Mouse (Mus musculus) hindbrain, postnatal 0 days (tissue): ENCODE data around the gene Cib4. TPM values are rescaled to one million over a fixed set of nuclear protein-coding genes. Genes with fewer than 3 reads are reported as not detected.
A peak's percentile ranks its signal among the peaks of the same experiment; 100 is the strongest.

Experiments used
- ATAC-seq: fragments of 200-750 bp; cut with Nextera tagmentation; 2 replicates; pipeline ENCODE4 v1.8.0; 2017; ENCODE audit warnings: mild to moderate bottlenecking, moderate TSS enrichment, moderate library complexity
- DNase-seq: peaks from one replicate; pipeline ENCODE4 v3.0.0-alpha.2; 2015; ENCODE audit warnings: low spot score
- H3K27ac ChIP-seq: fragments of 300-500 bp; sonication (generic); 2 replicates; pipeline ENCODE4 v1.5.1; 2014; ENCODE audit warnings: mild to moderate bottlenecking
- H3K27me3 ChIP-seq: fragments of 300-500 bp; sonication (generic); 2 replicates; pipeline ENCODE4 v1.6.1; 2014; ENCODE audit warnings: low read length, mixed read lengths; ENCODE audit not compliant: insufficient read depth
- H3K36me3 ChIP-seq: fragments of 300-500 bp; sonication (generic); 2 replicates; pipeline ENCODE4 v1.6.1; 2014; ENCODE audit warnings: low read length, mixed read lengths; ENCODE audit not compliant: insufficient read depth
- H3K4me1 ChIP-seq: fragments of 300-500 bp; sonication (generic); 2 replicates; pipeline ENCODE4 v1.6.1; 2014; ENCODE audit warnings: antibody characterized with exemption, low read length, mixed read lengths; ENCODE audit not compliant: insufficient read depth
- H3K4me2 ChIP-seq: fragments of 300-500 bp; sonication (generic); 2 replicates; pipeline ENCODE4 v1.6.1; 2014; ENCODE audit warnings: low read depth, mild to moderate bottlenecking, low read length, moderate library complexity, mixed read lengths
- H3K4me3 ChIP-seq: fragments of 300-500 bp; sonication (generic); 2 replicates; pipeline ENCODE4 v1.5.1; 2014; ENCODE audit warnings: low read length
- H3K9ac ChIP-seq: fragments of 300-500 bp; sonication (generic); replicated peaks from 2 replicates; pipeline ENCODE4 v1.6.1; 2014; ENCODE audit warnings: mild to moderate bottlenecking, low read length, moderate library complexity, mixed read lengths
- H3K9me3 ChIP-seq: fragments of 300-500 bp; sonication (generic); 2 replicates; pipeline ENCODE4 v1.6.1; 2016; ENCODE audit warnings: low read length, mixed read lengths
- CTCF ChIP-seq: IDR thresholded peaks from 2 replicates; pipeline ENCODE4 v1.5.1; 2016; ENCODE audit warnings: antibody characterized with exemption, control low read depth, low read depth
- WGBS: fragments of 180-500 bp; shearing (Covaris S2); extraction: QIAGEN DNeasy Blood & Tissue Kit; methylation state at CpG from one replicate; pipeline ENCODE4 v1.1.7; 2014; 5-methylcytosine and 5-hydroxymethylcytosine counted together
- polyA plus RNA-seq: library from polyadenylated mRNA; unstranded; fragments of >200 nt; fragmentation: Nextera tagmentation; extraction: Ambion mirVana; gene quantifications from 2 replicates; pipeline ENCODE4 v1.2.1, GENCODE M21; 2015
- total RNA-seq: library from RNA; depleted of rRNA; stranded (reverse); fragments of >200 nt; gene quantifications from 2 replicates; pipeline ENCODE4 v1.2.3, GENCODE M21; 2014

The Cib4 gene
- total and polyA plus RNA-seq, 2 experiments from 2014 or later, result not detected

DNA sequence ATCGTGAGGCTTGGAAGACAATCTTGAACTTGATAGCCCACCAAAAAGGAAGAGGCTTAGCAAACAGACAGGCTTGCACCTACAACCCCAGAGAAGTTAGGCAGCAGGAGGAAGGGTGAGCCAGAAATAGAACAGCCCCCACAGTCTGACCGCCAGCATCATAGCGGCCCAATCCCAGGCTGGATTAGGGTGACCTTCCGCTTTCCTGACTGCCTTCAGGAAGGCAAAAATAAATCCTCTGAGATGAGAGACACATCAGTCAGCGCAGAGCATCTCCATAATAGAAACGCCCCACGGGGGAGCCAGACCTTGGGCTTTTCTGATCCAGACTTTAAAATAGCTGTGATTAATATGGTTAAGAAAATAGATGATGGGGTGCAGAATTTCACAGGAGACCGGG is 9.3 kb upstream of the Cib4 start:
- no peak for TF ChIP-seq CTCF
- H3K9me3 ChIP-seq, result no peaks in the 10 kb centered on the region
- 79% methylated on average over 8 of the region's 8 CpGs for WGBS
- no peak overlapping the region for H3K27ac ChIP-seq
- H3K27me3 ChIP-seq, result no peaks in the 10 kb centered on the region
- DNase-seq, result no peak
- no peaks in the 10 kb centered on the region for H3K4me1 ChIP-seq
- H3K4me2 ChIP-seq, result no peak overlapping the region
- no peaks in the 10 kb centered on the region for H3K36me3 ChIP-seq
- no peak overlapping the region for H3K9ac ChIP-seq
- ATAC-seq, result no peak
- no peak overlapping the region for H3K4me3 ChIP-seq

DNA sequence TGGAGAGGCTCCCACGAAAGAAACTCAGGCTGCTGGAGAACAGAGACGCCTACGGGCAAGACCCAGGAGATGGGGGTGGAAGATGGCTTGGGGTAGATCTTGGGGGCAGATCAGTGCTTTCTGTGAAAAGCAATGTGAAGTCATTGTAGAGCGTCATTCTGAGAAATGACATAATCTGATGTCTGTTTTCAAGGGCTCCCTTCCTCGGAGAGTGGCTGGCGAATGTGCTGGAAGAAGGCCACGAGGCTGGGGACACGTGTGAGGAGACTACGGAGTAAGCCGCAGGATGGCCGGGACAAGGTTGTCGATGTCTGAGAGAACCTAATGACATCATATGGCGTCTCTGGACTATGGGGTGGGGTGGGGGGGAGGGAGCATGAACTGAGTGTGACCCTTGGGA is 8.3 kb upstream of the Cib4 start:
- no peak overlapping the region for H3K4me2 ChIP-seq
- H3K27me3 ChIP-seq, result no peaks in the 10 kb centered on the region
- no peak overlapping the region for H3K9ac ChIP-seq
- no peak for DNase-seq
- no peak overlapping the region for H3K27ac ChIP-seq
- TF ChIP-seq CTCF, result no peak
- no peaks in the 10 kb centered on the region for H3K9me3 ChIP-seq
- no peaks in the 10 kb centered on the region for H3K4me1 ChIP-seq
- H3K36me3 ChIP-seq, result no peaks in the 10 kb centered on the region
- no peak overlapping the region for H3K4me3 ChIP-seq
- WGBS, result 92% methylated on average over 13 of the region's 13 CpGs
- ATAC-seq, result no peak

GRCm38 (mm10) chr5:30552006-30552405 is 6.4 kb upstream of the Cib4 start:
- DNase-seq, result no peak
- Histone ChIP-seq H3K4me1 (peaks cover 3% of the 10 kb centered on the region; the same call in 1 of the 2 replicates), H3K27me3 (no peaks in the 10 kb centered on the region), H3K27ac (no peak overlapping the region), H3K4me2 (no peak overlapping the region), H3K36me3 (no peaks in the 10 kb centered on the region), H3K4me3 (no peak overlapping the region), H3K9me3 (no peaks in the 10 kb centered on the region), H3K9ac (no peak overlapping the region)
- 76% methylated on average over 6 of the region's 6 CpGs for WGBS
- ATAC-seq, result no peak
- no peak for TF ChIP-seq CTCF

GRCm38 (mm10) chr5:30551022-30551638 is 5.5 kb upstream of the Cib4 start:
- H3K4me1 ChIP-seq, result peaks cover 3% of the 10 kb centered on the region; the same call in 1 of the 2 replicates
- 64% methylated on average over 8 of the region's 8 CpGs for WGBS
- H3K27me3 ChIP-seq, result no peaks in the 10 kb centered on the region

DNA sequence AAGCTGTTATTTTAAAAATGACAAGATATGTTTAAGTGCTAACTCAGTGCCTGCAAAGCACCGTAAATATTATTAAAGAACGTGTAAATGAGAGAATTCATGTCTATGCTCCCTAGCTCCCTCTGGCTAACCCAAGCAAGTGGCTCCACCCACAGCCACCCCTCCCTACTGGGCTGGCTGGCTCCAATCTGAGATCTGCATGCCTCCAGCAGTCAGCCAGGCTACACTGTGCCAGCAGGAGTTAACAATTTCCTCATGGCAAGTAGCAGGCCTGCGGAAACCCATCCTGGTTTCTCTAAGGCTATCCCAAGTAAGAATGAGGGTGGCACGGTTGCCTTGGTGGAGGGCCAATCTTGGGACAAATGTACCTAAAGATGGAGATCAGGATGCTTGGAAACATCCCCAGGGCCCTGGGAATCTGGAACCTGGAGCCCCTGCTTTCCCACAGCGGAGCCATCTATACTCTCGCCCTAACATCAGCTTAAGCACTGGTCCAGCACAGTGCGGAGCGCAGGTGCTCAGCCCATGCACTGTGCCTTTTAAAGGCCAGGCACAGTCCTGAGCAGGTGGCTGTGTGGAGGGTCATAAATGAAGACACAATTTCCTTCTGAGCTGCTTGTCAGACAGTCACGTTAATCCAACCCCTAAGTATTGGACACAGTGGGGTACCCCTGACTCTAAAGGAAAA is 4.8 kb upstream of the Cib4 start:
- no peaks in the 10 kb centered on the region for H3K36me3 ChIP-seq
- peaks cover 3% of the 10 kb centered on the region; the same call in 1 of the 2 replicates for H3K4me1 ChIP-seq
- H3K4me2 ChIP-seq, result no peak overlapping the region
- no peak overlapping the region for H3K9ac ChIP-seq
- H3K27me3 ChIP-seq, result no peaks in the 10 kb centered on the region
- H3K4me3 ChIP-seq, result no peak overlapping the region
- no peak overlapping the region for H3K27ac ChIP-seq
- TF ChIP-seq CTCF, result peak; percentile 46
- 52% methylated on average over 9 of the region's 9 CpGs for WGBS
- ATAC-seq (peak; percentile 78), DNase-seq (peak; percentile 67)
- H3K9me3 ChIP-seq, result no peaks in the 10 kb centered on the region

More at GRCm38 (mm10) chr5:30551022-30551638, 5.5 kb upstream of the Cib4 start:
- no peak overlapping the region for H3K9ac ChIP-seq
- H3K36me3 ChIP-seq, result no peaks in the 10 kb centered on the region
- DNase-seq (no peak), ATAC-seq (no peak)
- no peak overlapping the region for H3K4me3 ChIP-seq
- no peaks in the 10 kb centered on the region for H3K9me3 ChIP-seq
- H3K27ac ChIP-seq, result no peak overlapping the region
- no peak for TF ChIP-seq CTCF
- no peak overlapping the region for H3K4me2 ChIP-seq

- TF ChIP-seq CTCF, result no peak
Observed at GRCm38 (mm10) chr5:30548681-30549080, 3.0 kb upstream of the Cib4 start.

DNA sequence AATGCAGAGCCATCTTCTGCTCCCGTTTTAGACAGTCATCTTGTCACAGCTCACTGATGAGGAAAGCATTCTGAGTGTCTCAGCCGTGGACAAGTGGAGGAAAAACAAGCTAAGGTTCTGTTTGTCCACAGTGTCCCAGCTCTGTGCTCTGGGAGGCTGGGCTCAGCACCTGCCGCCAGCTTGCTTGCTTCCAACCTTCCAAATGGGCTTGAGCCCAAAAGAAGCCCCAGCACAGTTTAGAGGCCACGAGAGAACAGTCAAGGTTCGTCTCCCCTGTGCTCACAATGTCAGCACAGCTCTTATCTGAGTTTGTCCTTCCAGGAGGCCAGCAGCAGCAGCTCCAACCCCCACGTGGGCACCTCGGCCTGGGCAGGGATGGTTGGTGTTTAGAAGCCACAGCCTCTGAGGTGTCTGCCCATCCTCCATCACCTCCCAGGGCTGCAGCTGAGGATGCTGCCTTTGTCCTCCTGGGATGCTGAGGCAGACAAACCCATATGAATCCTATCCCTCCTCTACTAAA is 9.5 kb downstream of the Cib4 start:
- Histone ChIP-seq H3K9ac (no peak overlapping the region), H3K4me1 (no peaks in the 10 kb centered on the region), H3K36me3 (no peaks in the 10 kb centered on the region), H3K4me3 (no peak overlapping the region), H3K27ac (no peak overlapping the region), H3K27me3 (no peaks in the 10 kb centered on the region), H3K4me2 (no peak overlapping the region), H3K9me3 (no peaks in the 10 kb centered on the region)
- DNase-seq (no peak), ATAC-seq (no peak)
- no peak for TF ChIP-seq CTCF
- WGBS, result 56% methylated on average over 7 of the region's 7 CpGs

More at GRCm38 (mm10) chr5:30548681-30549080, 3.0 kb upstream of the Cib4 start:
- Histone ChIP-seq H3K4me1 (peaks cover 3% of the 10 kb centered on the region; the same call in 1 of the 2 replicates), H3K27ac (no peak overlapping the region), H3K9me3 (no peaks in the 10 kb centered on the region), H3K36me3 (no peaks in the 10 kb centered on the region), H3K4me3 (no peak overlapping the region), H3K4me2 (no peak overlapping the region), H3K9ac (no peak overlapping the region), H3K27me3 (no peaks in the 10 kb centered on the region)
- no peak for DNase-seq
- 57% methylated on average over 2 of the region's 2 CpGs for WGBS
- ATAC-seq, result no peak
